Mouse (Mus musculus) heart, embryonic 13.5 days (tissue): ENCODE data around the gene Pank3. TPM values are rescaled to one million over a fixed set of nuclear protein-coding genes. Genes with fewer than 3 reads are reported as not detected.
A peak's percentile ranks its signal among the peaks of the same experiment; 100 is the strongest.
"Not testable (repeated sequence)": the region's sequence is repeated elsewhere in the genome, so short reads cannot be mapped to it uniquely, and the experiment has no call there.

Experiments used
- ATAC-seq: fragments of 200-750 bp; cut with Nextera tagmentation; 2 replicates; pipeline ENCODE4 v1.8.0; 2017; ENCODE audit warnings: moderate TSS enrichment; ENCODE audit not compliant: insufficient number of reproducible peaks, low FRiP score, low TSS enrichment; ENCODE audit errors: extremely low read depth
- H3K27ac ChIP-seq: fragments of 300-500 bp; sonication (generic); replicated peaks from 2 replicates; pipeline ENCODE4 v1.5.1; 2015; ENCODE audit warnings: moderate library complexity, mild to moderate bottlenecking, inconsistent platforms
- H3K27me3 ChIP-seq: fragments of 300-500 bp; sonication (generic); replicated peaks from 2 replicates; pipeline ENCODE4 v1.6.1; 2015; ENCODE audit warnings: mild to moderate bottlenecking, inconsistent platforms
- H3K36me3 ChIP-seq: fragments of 300-500 bp; sonication (generic); 2 replicates; pipeline ENCODE4 v1.6.1; 2015; ENCODE audit warnings: mild to moderate bottlenecking, inconsistent platforms
- H3K4me1 ChIP-seq: fragments of 300-500 bp; sonication (generic); 2 replicates; pipeline ENCODE4 v1.6.1; 2015; ENCODE audit warnings: inconsistent platforms
- H3K4me2 ChIP-seq: fragments of 300-500 bp; sonication (generic); 2 replicates; pipeline ENCODE4 v1.6.1; 2015; ENCODE audit warnings: inconsistent platforms, mild to moderate bottlenecking, moderate library complexity
- H3K4me3 ChIP-seq: fragments of 300-500 bp; sonication (generic); 2 replicates; pipeline ENCODE4 v1.5.1; 2015; ENCODE audit warnings: moderate library complexity, mild to moderate bottlenecking, inconsistent platforms
- H3K9ac ChIP-seq: fragments of 300-500 bp; sonication (generic); 2 replicates; pipeline ENCODE4 v1.6.1; 2015; ENCODE audit warnings: inconsistent platforms, mild to moderate bottlenecking, moderate library complexity
- H3K9me3 ChIP-seq: fragments of 300-500 bp; sonication (generic); 2 replicates; pipeline ENCODE4 v1.6.1; 2016; ENCODE audit warnings: inconsistent platforms
- WGBS: fragments of 180-500 bp; shearing (Covaris S2); methylation state at CpG from one replicate; pipeline ENCODE4 v1.1.7; 2015; ENCODE audit warnings: mixed read lengths; 5-methylcytosine and 5-hydroxymethylcytosine counted together
- polyA plus RNA-seq: library from polyadenylated mRNA; unstranded; fragments of >200 nt; fragmentation: Nextera tagmentation; extraction: Ambion mirVana; gene quantifications from 2 replicates; pipeline ENCODE4 v1.2.1, GENCODE M21; 2015

Gene Pank3
- polyA plus RNA-seq, 1 experiment from 2014 or later: 8.0 TPM

DNA sequence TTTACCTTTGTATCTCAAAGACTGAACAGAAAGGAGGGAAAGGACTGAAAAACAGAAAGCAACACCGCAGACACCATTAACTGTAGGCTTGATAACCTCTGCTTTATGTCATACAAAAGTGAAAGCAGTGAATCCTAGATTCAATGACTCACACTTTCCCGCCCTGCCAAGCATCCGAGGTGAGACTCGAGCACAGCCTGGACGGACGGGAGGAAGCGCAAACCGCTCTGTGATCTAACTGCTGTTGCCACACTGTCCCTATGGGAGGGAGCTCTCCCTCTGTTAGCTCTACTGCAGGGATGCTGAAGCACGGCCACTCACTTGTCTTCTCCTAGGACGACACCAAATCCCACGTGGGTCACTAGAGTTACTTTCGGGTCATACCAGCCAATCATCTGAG, 47.0 kb downstream of the Pank3 start:
- WGBS: 85% methylated on average over 12 of the region's 12 CpGs
- no peak overlapping the region for H3K4me3 ChIP-seq
- no peak overlapping the region for H3K4me2 ChIP-seq
- H3K9me3 ChIP-seq: no peaks in the 10 kb centered on the region
- ATAC-seq: no peak
- no peaks in the 10 kb centered on the region for H3K27me3 ChIP-seq
- H3K36me3 ChIP-seq: peaks cover 97% of the 10 kb centered on the region
- H3K27ac ChIP-seq: no peak overlapping the region
- H3K9ac ChIP-seq: no peak overlapping the region
- H3K4me1 ChIP-seq: no peaks in the 10 kb centered on the region

DNA sequence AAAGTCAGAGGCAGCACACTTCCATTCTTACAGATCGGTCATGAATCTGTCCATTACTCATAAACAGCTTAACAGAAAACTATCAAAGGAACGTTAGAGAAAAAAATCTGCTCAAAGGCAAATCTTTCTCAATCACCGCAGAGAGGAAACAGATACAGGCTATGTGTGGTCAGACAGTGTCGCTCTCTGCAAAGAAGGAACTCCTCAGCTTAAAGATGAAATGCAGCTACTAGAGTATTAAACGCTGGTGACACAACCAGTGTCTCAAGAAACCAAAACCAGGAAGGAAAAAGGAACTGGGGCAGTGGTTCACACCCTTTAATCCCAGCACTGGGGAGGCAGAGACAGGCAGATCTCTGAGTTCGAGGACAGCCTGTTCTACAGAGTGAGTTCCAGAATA, 58.4 kb downstream of the Pank3 start:
- 91% methylated on average over 6 of the region's 6 CpGs for WGBS
- no peaks in the 10 kb centered on the region for H3K9me3 ChIP-seq
- peaks cover 95% of the 10 kb centered on the region for H3K36me3 ChIP-seq
- no peak overlapping the region for H3K4me3 ChIP-seq
- H3K27me3 ChIP-seq: no peaks in the 10 kb centered on the region
- H3K4me1 ChIP-seq: peaks cover 8% of the 10 kb centered on the region
- ATAC-seq: no peak
- H3K27ac ChIP-seq: no peak overlapping the region
- no peak overlapping the region for H3K4me2 ChIP-seq
- H3K9ac ChIP-seq: no peak overlapping the region

DNA sequence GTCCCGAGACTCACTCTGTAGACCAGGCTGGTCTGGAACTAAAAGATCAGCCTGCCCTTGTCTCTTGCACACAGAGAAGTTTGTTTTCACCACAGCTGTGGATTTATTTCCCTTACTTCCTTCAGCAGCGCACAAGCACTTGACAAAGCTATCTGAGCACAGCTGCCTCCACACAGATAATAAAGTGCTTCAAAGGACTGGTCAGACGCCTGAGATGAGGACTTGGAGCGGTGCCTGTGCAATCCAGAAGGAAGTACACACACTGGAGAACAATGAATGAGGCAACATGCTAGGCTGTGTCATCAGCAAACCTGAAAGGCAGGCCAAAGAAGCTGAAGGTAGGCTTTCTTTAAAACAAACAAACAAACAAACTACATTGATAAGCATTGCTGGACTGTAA, 62.9 kb downstream of the Pank3 start:
- H3K36me3 ChIP-seq: peaks cover 53% of the 10 kb centered on the region
- H3K9me3 ChIP-seq: no peaks in the 10 kb centered on the region
- no peak for ATAC-seq
- no peaks in the 10 kb centered on the region for H3K27me3 ChIP-seq
- 33% methylated on average over 4 of the region's 4 CpGs for WGBS
- no peak overlapping the region for H3K27ac ChIP-seq
- H3K4me2 ChIP-seq: 0 out of 2 replicates have a peak overlapping the region, but pooled peaks have one; percentile 16
- H3K9ac ChIP-seq: no peak overlapping the region
- peaks cover 20% of the 10 kb centered on the region for H3K4me1 ChIP-seq
- no peak overlapping the region for H3K4me3 ChIP-seq

DNA sequence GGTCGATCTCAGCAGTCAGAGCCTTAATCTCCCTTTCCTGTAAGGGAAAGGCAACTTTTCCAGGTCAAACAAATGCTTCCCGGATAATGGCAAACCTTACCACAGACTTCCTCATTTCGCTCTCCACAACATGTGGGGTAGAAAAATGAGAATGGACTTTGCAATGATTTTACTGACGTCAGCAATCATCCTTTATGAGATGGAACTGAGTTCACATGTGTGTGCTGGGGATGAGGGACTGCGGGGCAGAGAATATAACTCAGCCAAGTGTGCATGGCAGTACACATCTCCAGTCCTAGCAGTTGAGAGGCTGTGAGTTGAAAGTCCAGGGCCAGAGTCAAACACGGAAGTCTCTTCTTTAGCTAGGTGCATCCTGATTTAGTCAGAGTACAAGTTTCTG, 64.0 kb downstream of the Pank3 start:
- Histone ChIP-seq H3K36me3 (peaks cover 42% of the 10 kb centered on the region), H3K4me3 (peak overlapping the region; percentile 82), H3K27ac (no peak overlapping the region), H3K9ac (peak overlapping the region; percentile 87), H3K4me1 (peaks cover 27% of the 10 kb centered on the region), H3K9me3 (no peaks in the 10 kb centered on the region), H3K4me2 (peak overlapping the region; percentile 86), H3K27me3 (no peaks in the 10 kb centered on the region)
- no peak for ATAC-seq
- 71% methylated on average over 6 of the region's 6 CpGs for WGBS

DNA sequence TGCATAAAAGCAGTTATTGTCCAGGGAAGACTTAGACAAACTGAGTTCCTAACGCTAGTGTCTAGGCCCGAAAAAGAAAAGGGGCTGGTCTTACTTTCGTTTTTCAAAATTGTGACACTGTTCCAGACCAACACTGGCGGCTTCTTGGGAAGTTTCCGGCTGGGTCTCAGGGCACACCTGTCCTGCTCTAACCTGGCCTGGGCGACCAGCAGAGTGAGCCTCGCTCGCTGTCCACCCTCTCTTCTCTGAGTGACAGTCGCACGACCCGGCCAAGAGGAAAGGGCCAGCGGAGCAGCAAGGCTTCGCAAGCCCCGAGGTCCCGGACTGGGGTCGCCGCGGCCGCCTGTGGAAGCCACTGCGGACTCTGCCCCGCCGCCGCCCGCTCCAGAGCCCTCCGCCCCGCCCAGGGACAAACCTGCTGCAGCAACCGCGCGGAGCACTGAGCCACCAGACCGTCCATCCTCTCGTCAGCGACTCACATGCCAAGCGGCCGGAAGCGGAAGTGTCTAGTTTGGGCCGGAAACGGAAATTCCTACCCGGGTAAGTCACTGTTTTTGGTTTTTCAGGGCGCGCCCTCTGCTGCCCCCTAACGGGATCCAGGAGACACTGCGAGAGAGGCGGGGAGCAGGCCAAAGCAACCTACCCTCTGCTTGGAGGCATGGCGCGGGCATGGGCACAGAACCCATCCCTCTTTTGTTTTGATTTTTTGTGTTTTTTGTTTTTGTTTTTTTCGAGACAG, 64.9 kb downstream of the Pank3 start, which contains the start of gene Rars:
TSS of gene Rars (minus strand) at position 485 of the 739 bp plus-strand sequence.
- H3K27me3 ChIP-seq: no peaks in the 10 kb centered on the region
- peak within 1 kb of the TSS; percentile 21; the same call in 1 of the 2 replicates for H3K27ac ChIP-seq
- H3K9ac ChIP-seq: peak within 1 kb of the TSS; percentile 87
- no peaks in the 10 kb centered on the region for H3K9me3 ChIP-seq
- peak within 1 kb of the TSS; percentile 86 for H3K4me2 ChIP-seq
- H3K4me3 ChIP-seq: peak within 1 kb of the TSS; percentile 82
- peak; percentile 80 for ATAC-seq
- peaks cover 27% of the 10 kb centered on the region for H3K4me1 ChIP-seq
- H3K36me3 ChIP-seq: peaks cover 33% of the 10 kb centered on the region
- WGBS: 1% methylated on average over 46 of the region's 46 CpGs

DNA sequence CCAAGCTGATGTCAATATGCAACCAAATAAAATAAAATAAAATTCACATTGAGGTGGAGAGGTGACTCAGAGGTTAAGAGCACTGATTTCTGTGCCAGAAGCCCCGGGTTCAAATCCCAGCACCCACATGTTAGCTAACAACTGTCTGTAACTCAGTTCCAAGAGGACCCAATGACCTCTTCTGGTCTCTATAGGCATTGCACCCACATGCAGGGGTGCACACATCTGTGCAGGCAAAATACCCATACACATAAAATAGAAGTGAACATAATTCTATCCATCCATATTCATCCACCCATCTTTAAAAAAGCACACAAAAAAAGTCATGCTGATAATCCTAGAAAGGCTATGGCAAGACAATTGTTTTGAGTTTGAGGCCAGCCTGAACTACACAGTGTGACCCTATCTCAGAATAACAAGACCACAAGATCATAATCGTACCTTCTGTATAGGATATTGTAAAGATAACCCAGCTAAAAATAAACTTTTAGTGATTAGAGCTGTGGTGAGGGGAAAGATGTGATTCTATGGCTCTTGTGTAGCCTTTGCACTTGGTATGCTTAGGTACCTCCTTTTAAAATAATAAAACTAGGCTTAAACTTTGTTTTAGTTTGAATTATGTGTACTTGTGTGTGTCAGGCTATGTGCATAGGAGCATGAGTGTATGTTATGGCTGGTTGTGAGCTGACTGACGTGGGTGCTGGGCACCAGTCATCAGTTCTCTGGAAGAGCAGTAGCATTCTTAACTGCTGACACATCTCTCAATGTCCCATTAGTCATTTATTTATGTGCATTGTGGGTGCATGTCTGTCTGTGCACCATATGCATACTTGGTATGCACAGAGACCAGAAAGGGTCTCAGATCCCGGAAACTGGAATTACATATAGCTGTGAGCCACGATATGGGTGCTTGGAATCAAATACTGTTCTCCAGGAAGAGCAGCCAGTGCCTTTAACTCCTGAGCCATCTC, 68.2 kb downstream of the Pank3 start:
- Histone ChIP-seq H3K9me3 (no peaks in the 10 kb centered on the region), H3K9ac (peak overlapping the region; percentile 80; the same call in 1 of the 2 replicates), H3K27ac (peak overlapping the region; percentile 50; the same call in 1 of the 2 replicates), H3K4me3 (peak overlapping the region; percentile 49), H3K4me2 (peak overlapping the region; percentile 74), H3K36me3 (peaks cover 2% of the 10 kb centered on the region), H3K4me1 (peaks cover 21% of the 10 kb centered on the region), H3K27me3 (no peaks in the 10 kb centered on the region)
- 66% methylated on average over 5 of the region's 5 CpGs for WGBS
- ATAC-seq: no peak

DNA sequence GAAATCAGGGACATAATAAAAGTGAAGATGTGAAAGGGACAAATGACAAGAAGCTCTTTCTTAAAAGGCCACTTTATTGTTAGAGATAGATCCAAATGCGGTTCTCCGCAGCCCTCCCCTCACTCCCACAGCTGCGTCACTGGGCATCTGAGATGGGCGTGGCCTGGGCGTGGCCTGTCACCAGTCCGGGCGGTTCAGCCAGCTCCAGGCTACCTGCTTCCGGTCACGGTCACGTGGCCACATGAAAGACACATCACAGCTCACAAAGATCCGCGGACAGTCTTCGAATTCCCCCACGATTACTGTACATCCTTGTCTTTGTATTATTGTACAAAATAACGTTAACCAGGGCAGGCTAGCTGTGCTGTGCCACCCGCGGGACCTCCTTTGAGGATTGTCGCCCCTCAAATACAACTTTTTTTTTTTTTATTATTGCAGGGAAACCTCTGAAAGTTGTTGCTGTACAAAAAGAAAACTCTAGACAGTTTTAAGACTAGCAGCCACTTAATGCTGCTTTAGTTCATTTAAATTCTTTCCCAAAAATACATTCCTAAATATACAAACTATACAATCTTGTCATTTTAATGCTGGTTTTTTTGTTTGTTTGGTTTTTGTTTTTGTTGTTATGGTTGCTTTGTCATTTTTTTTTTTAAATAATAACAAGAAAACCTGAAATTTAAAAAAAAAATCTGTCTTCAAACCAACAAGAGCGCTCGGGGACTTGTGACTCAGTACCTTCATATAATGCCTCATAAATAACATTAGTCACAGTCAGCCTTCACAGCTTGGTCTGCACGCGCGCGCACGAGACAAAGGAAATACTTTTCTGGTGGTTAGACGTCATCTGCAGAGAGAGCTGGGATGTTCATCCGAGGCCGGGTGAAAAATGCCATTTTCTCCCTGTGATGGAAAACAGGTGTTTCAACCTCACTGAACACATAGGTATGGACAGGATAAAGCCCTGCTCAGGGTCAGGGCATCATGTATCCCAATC, 69.4 kb downstream of the Pank3 start:
- H3K9ac ChIP-seq: peak overlapping the region; percentile 80
- H3K27ac ChIP-seq: peak overlapping the region; percentile 50; the same call in 1 of the 2 replicates
- H3K4me3 ChIP-seq: peak overlapping the region; percentile 49
- no peaks in the 10 kb centered on the region for H3K9me3 ChIP-seq
- 28% methylated on average over 28 of the region's 28 CpGs for WGBS
- peaks cover 4% of the 10 kb centered on the region; the same call in 1 of the 2 replicates for H3K36me3 ChIP-seq
- H3K4me1 ChIP-seq: peaks cover 9% of the 10 kb centered on the region
- peak overlapping the region; percentile 74 for H3K4me2 ChIP-seq
- H3K27me3 ChIP-seq: no peaks in the 10 kb centered on the region
- peak; percentile 88; the same call in 1 of the 2 replicates for ATAC-seq

DNA sequence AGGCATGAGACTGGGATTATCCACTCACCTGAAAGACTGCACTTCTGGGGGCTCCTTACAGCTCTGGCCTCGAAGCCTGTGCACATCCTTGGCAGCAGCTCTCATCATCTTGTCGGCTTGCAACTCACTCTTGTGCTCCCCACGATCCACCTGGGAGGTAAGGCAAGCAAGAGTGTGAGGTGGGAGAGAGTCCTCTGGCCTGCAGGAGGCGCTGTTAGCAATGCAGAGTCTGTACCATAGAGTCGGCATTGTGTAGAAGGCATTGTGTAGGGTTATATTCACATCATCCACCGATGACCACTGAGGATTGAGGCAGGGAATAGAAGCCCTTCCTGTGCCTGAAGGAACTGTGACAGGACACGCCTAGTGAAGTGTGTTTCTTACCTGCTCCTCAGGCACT, 71.0 kb downstream of the Pank3 start:
- no peaks in the 10 kb centered on the region for H3K9me3 ChIP-seq
- H3K4me1 ChIP-seq: peaks cover 7% of the 10 kb centered on the region
- ATAC-seq: no peak
- no peak overlapping the region for H3K27ac ChIP-seq
- 80% methylated on average over 7 of the region's 7 CpGs for WGBS
- peaks cover 4% of the 10 kb centered on the region; the same call in 1 of the 2 replicates for H3K36me3 ChIP-seq
- H3K9ac ChIP-seq: no peak overlapping the region
- no peaks in the 10 kb centered on the region for H3K27me3 ChIP-seq
- no peak overlapping the region for H3K4me2 ChIP-seq
- H3K4me3 ChIP-seq: no peak overlapping the region

DNA sequence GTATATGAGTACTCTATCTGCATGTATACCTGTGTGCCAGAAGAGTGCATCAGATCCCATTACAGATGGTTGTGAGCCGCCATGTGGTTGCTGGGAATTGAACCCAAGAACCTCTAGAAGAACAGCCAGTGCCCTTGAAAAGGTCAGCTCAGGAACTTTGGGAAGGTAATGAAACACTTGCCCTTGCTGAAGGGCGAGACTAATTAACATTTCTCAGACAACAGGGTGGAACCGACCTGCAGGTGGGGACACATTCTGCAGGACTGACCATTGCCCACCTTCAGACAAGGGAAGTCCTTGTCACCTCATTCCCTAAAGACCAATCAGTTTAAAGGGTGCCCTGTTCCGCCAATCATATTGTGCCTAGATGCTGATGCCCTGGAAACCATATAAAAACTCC, 71.5 kb downstream of the Pank3 start:
- WGBS: 83% methylated on average over 4 of the region's 4 CpGs
- ATAC-seq, H3K36me3 ChIP-seq, H3K27ac ChIP-seq, H3K27me3 ChIP-seq, H3K9ac ChIP-seq, H3K9me3 ChIP-seq, H3K4me2 ChIP-seq, H3K4me3 ChIP-seq, H3K4me1 ChIP-seq: not testable (repeated sequence)
